22 mouse cellular contexts compared by ENCODE assay signal in genomic region chr11:20224196-20224595, GRCm38 (mm10). TPM values are rescaled to one million over a fixed set of nuclear protein-coding genes. Genes with fewer than 3 reads are reported as not detected.
A peak's percentile ranks its signal among the peaks of the same experiment; 100 is the strongest.
DNase-seq lines count a peak whose midpoint lies in the region; ATAC-seq and TF ChIP-seq lines count a peak whose summit lies in the region.
"Had no signal": no experiment of that assay in that cellular context is flagged by ENCODE, and none has a peak within 500 bp of the region (broad histone marks: within the 10 kb centered on the region; RNA-seq: fewer than 3 reads in every experiment).

No protein-coding gene starts in this region.

- 0 out of 2 replicates have a peak overlapping the region, but pooled peaks have one; percentile 8 for H3K27ac ChIP-seq in heart, embryonic 13.5 days (replicated peaks)
- H3K27ac ChIP-seq in heart, adult 2 months, result no peak overlapping the region
- H3K27ac ChIP-seq in ES-Bruce4 (ENCODE audit: insufficient read depth, low read length), result peak overlapping the region; percentile 97
- H3K27ac ChIP-seq: embryonic facial prominence, embryonic 10.5 days; embryonic facial prominence, embryonic 12.5 days; forebrain, embryonic 13.5 days; forebrain, embryonic 15.5 days had no signal

- peaks cover 87% of the 10 kb centered on the region for H3K36me3 ChIP-seq in heart, embryonic 13.5 days
- H3K36me3 ChIP-seq in heart, adult 2 months (ENCODE audit: control insufficient read depth, insufficient read depth, low read length), result peaks cover 66% of the 10 kb centered on the region
- H3K36me3 ChIP-seq in E14TG2a.4 (ENCODE audit: insufficient read depth, low read length) (peaks cover 92% of the 10 kb centered on the region), ES-Bruce4 (ENCODE audit: control insufficient read depth, insufficient read depth, low read length, poor library complexity, severe bottlenecking) (peaks cover 81% of the 10 kb centered on the region)

- H3K4me1 ChIP-seq in heart, embryonic 13.5 days, result no peaks in the 10 kb centered on the region
- H3K4me1 ChIP-seq in heart, adult 2 months (ENCODE audit: control insufficient read depth, insufficient read depth, low read length), result peaks cover 8% of the 10 kb centered on the region
- peaks cover 91% of the 10 kb centered on the region for H3K4me1 ChIP-seq in E14TG2a.4 (replicated peaks; ENCODE audit: low read depth, low read length)
- peaks cover 13% of the 10 kb centered on the region for H3K4me1 ChIP-seq in ES-Bruce4 (ENCODE audit: control insufficient read depth, insufficient read depth, low read length)
- H3K4me1 ChIP-seq: embryonic facial prominence, embryonic 10.5 days; embryonic facial prominence, embryonic 12.5 days; forebrain, embryonic 13.5 days; forebrain, embryonic 15.5 days had no signal

- no peak overlapping the region for H3K4me3 ChIP-seq in heart, embryonic 13.5 days
- no peak overlapping the region for H3K4me3 ChIP-seq in heart, adult 2 months
- H3K4me3 ChIP-seq in E14TG2a.4 (replicated peaks; ENCODE audit: low read length), result peak overlapping the region; percentile 8; the same call in 1 of the 2 replicates
- H3K4me3 ChIP-seq in ES-Bruce4 (ENCODE audit: low read depth, low read length), result no peak overlapping the region
- H3K4me3 ChIP-seq: embryonic facial prominence, embryonic 10.5 days; embryonic facial prominence, embryonic 12.5 days; forebrain, embryonic 13.5 days; forebrain, embryonic 15.5 days had no signal

- H3K79me2 ChIP-seq in heart, adult 2 months (replicated peaks; ENCODE audit: control insufficient read depth, insufficient read depth, low read length), result peaks cover 9% of the 10 kb centered on the region

- intact Hi-C loops in heart, adult 2 months (cut with DNase I), result no loop called here

- no peaks in the 10 kb centered on the region for H3K27me3 ChIP-seq in heart, embryonic 13.5 days (replicated peaks)
- no peaks in the 10 kb centered on the region for H3K27me3 ChIP-seq in heart, adult 2 months (ENCODE audit: control insufficient read depth, insufficient read depth, low read length)
- H3K27me3 ChIP-seq in E14TG2a.4 (ENCODE audit: insufficient read depth, low read length) (no peaks in the 10 kb centered on the region), ES-Bruce4 (ENCODE audit: control insufficient read depth, insufficient read depth, low read length, poor library complexity, severe bottlenecking) (no peaks in the 10 kb centered on the region)
- H3K27me3 ChIP-seq: embryonic facial prominence, embryonic 12.5 days; forebrain, embryonic 13.5 days; forebrain, embryonic 15.5 days; Patski had no signal

- DNase-seq in heart, adult 2 months, result no peak
- peak; percentile 65 for DNase-seq in R1 (ENCODE audit: low read depth, low spot score)
- DNase-seq in lung, postnatal 4 days, result no peak
- DNase-seq: adrenal gland, adult 2 months; adrenal gland, postnatal 10 days; adrenal gland, postnatal 25 days; cerebellum, adult 11-12 months; cerebellum, adult 2 months; cerebellum, adult 9-10 months; cerebellum, postnatal 10 days; cerebellum, postnatal 25 days; forebrain, postnatal 0 days had no signal

- no peak overlapping the region for H3K4me2 ChIP-seq in heart, embryonic 13.5 days
- H3K4me2 ChIP-seq: embryonic facial prominence, embryonic 12.5 days; forebrain, embryonic 13.5 days; forebrain, embryonic 15.5 days had no signal

- TF ChIP-seq CTCF in heart, adult 2 months (IDR thresholded peaks at IDR 0.05), result no peak
- no peak for TF ChIP-seq CTCF in E14TG2a.4 (conservative IDR thresholded peaks at IDR 0.05; ENCODE audit: low read length)
- no peak for TF ChIP-seq CTCF in ES-Bruce4 (IDR thresholded peaks at IDR 0.05; ENCODE audit: low read depth, low read length)

- ATAC-seq in heart, embryonic 13.5 days (ENCODE audit: extremely low read depth, insufficient number of reproducible peaks, low FRiP score, low TSS enrichment), result no peak
- ATAC-seq in cerebellum, adult (ENCODE audit: insufficient number of reproducible peaks, low FRiP score, low TSS enrichment), result no peak
- ATAC-seq: forebrain, embryonic 13.5 days; forebrain, embryonic 15.5 days; forebrain, postnatal 0 days; Patski had no signal

- no peak overlapping the region for H3K9ac ChIP-seq in heart, embryonic 13.5 days
- H3K9ac ChIP-seq in heart, adult 2 months (ENCODE audit: low read depth, low read length), result no peak overlapping the region
- peak overlapping the region; percentile 60 for H3K9ac ChIP-seq in ES-Bruce4 (ENCODE audit: low read depth, poor library complexity, severe bottlenecking)
- H3K9ac ChIP-seq: embryonic facial prominence, embryonic 12.5 days; forebrain, embryonic 13.5 days; forebrain, embryonic 15.5 days; forebrain, postnatal 0 days had no signal

- H3K9me3 ChIP-seq in heart, embryonic 13.5 days, result no peaks in the 10 kb centered on the region
- H3K9me3 ChIP-seq in E14TG2a.4 (ENCODE audit: low read length), result no peaks in the 10 kb centered on the region
- H3K9me3 ChIP-seq in ES-Bruce4 (replicated peaks; ENCODE audit: control insufficient read depth, insufficient read depth, low read length, poor library complexity, severe bottlenecking), result no peaks in the 10 kb centered on the region
- H3K9me3 ChIP-seq: embryonic facial prominence, embryonic 10.5 days; embryonic facial prominence, embryonic 12.5 days; forebrain, embryonic 13.5 days; forebrain, embryonic 15.5 days; G1E had no signal

- WGBS in heart, embryonic 13.5 days, result 75% methylated on average over 6 of the region's 6 CpGs
- WGBS in heart, adult 2 months, result 72% methylated on average over 6 of the region's 6 CpGs

- TF ChIP-seq POLR2A in heart, adult 2 months (IDR thresholded peaks at IDR 0.05; ENCODE audit: insufficient read depth, low read depth, low read length), result no peak
- no peak for TF ChIP-seq POLR2A in ES-Bruce4 (IDR thresholded peaks at IDR 0.05; ENCODE audit: insufficient read depth, low read length)

- no peak for TF ChIP-seq EP300 in heart, adult 2 months (IDR thresholded peaks at IDR 0.05; ENCODE audit: insufficient read depth, low read depth, low read length)
- TF ChIP-seq EP300 in ES-Bruce4 (IDR thresholded peaks at IDR 0.05; ENCODE audit: insufficient read depth, low read depth, low read length), result no peak

RNA-seq across cellular contexts. Expression of gene Rab1a, which starts 23.0 kb away (rescaled TPM):
- polyA plus RNA-seq in heart, embryonic 13.5 days (2015; fragmentation: Nextera tagmentation; extraction: Ambion mirVana), result 182 and 198 TPM in 2 replicates
- 100 to 1,000 TPM; 119 to 131 TPM for total RNA-seq in heart, adult 2 months (2021)
- 52.8 and 93.3 TPM in 2 replicates for polyA plus RNA-seq in heart, adult 2 months (2012; rRNA removed)
- polyA plus RNA-seq in ES-Bruce4 (2011; ENCODE audit: insufficient read depth, insufficient read length, low read depth, missing spikeins), result 396 and 407 TPM in 2 replicates

RNA-seq across cellular contexts. Expression of gene Cep68, which starts 25.0 kb away (rescaled TPM):
- polyA plus RNA-seq in heart, embryonic 13.5 days (2015; fragmentation: Nextera tagmentation; extraction: Ambion mirVana), result 28.0 and 28.9 TPM in 2 replicates
- total RNA-seq in heart, adult 2 months (2021), result 10 to 100 TPM; 43.1 to 49.3 TPM
- polyA plus RNA-seq in heart, adult 2 months (2012; rRNA removed), result 20.1 and 33.4 TPM in 2 replicates
- polyA plus RNA-seq in ES-Bruce4 (2011; ENCODE audit: insufficient read depth, insufficient read length, low read depth, missing spikeins), result 38.0 and 40.4 TPM in 2 replicates
